Mouse (Mus musculus) testis, adult 2 months (tissue): ENCODE data around the gene Ccr9.
"Not testable (repeated sequence)": the region's sequence is repeated elsewhere in the genome, so short reads cannot be mapped to it uniquely, and the experiment has no call there.

Experiments
- CTCF ChIP-seq: fragments of 200-500 bp; IDR thresholded peaks from 2 replicates; pipeline ENCODE4 v1.5.1; 2012; ENCODE audit warnings: low read depth, mild to moderate bottlenecking, inconsistent platforms, low read length, moderate library complexity; ENCODE audit not compliant: control insufficient read depth, insufficient read depth, insufficient replicate concordance
- POLR2A ChIP-seq: fragments of 200-500 bp; IDR thresholded peaks from 2 replicates; pipeline ENCODE4 v1.6.1; 2012; ENCODE audit warnings: low read depth, mild to moderate bottlenecking, inconsistent platforms, low read length, moderate library complexity; ENCODE audit not compliant: control insufficient read depth

GRCm38 (mm10) chr9:123749687-123750086 lies 71.4 kb downstream of the Ccr9 start:
- TF ChIP-seq POLR2A, CTCF: not testable (repeated sequence)
